Mouse (Mus musculus): ENCODE results near the gene Scn4b. TPM values are rescaled to one million over a fixed set of nuclear protein-coding genes. Genes with fewer than 3 reads are reported as not detected.

Scn4b gene
- polyA plus RNA-seq, 1 experiment from 2014 or later: 0.28 TPM

- Histone ChIP-seq H3K4me1 (replicated peaks) (peaks cover 10% of the 10 kb centered on the region; the same call in 1 of the 2 replicates), H3K4me3 (replicated peaks) (no peak overlapping the region), H3K36me3 (no peaks in the 10 kb centered on the region), H3K9ac (replicated peaks) (no peak overlapping the region), H3K4me2 (no peak overlapping the region), H3K27me3 (no peaks in the 10 kb centered on the region), H3K9me3 (no peaks in the 10 kb centered on the region), H3K27ac (no peak overlapping the region)
- 65% methylated on average over 8 of the region's 8 CpGs for WGBS
- ATAC-seq (ENCODE audit: insufficient number of reproducible peaks, insufficient read depth, low FRiP score, low TSS enrichment, low read depth): no peak
These were observed 58.1 kb downstream of the Scn4b start for GRCm38 (mm10) chr9:45196125-45196830.

GRCm38 (mm10) chr9:45197549-45197948 lies 59.4 kb downstream of the Scn4b start:
- no peaks in the 10 kb centered on the region for H3K27me3 ChIP-seq
- peaks cover 10% of the 10 kb centered on the region; the same call in 1 of the 2 replicates for H3K4me1 ChIP-seq (replicated peaks)
- H3K9me3 ChIP-seq: no peaks in the 10 kb centered on the region
- WGBS: 76% methylated on average over 5 of the region's 5 CpGs
- no peaks in the 10 kb centered on the region for H3K36me3 ChIP-seq
- no peak for ATAC-seq (ENCODE audit: insufficient number of reproducible peaks, insufficient read depth, low FRiP score, low TSS enrichment, low read depth)
- no peak overlapping the region for H3K4me2 ChIP-seq
- no peak overlapping the region for H3K4me3 ChIP-seq (replicated peaks)
- H3K27ac ChIP-seq: no peak overlapping the region
- no peak overlapping the region for H3K9ac ChIP-seq (replicated peaks)

GRCm38 (mm10) chr9:45201319-45201947 lies 63.2 kb downstream of the Scn4b start:
- Histone ChIP-seq H3K27ac (no peak overlapping the region), H3K9ac (replicated peaks) (no peak overlapping the region), H3K9me3 (no peaks in the 10 kb centered on the region), H3K36me3 (no peaks in the 10 kb centered on the region), H3K27me3 (no peaks in the 10 kb centered on the region), H3K4me1 (replicated peaks) (peaks cover 13% of the 10 kb centered on the region; the same call in 1 of the 2 replicates), H3K4me3 (replicated peaks) (no peak overlapping the region), H3K4me2 (no peak overlapping the region)
- no peak for ATAC-seq (ENCODE audit: insufficient number of reproducible peaks, insufficient read depth, low FRiP score, low TSS enrichment, low read depth)
- 87% methylated on average over 5 of the region's 5 CpGs for WGBS

- no peak overlapping the region for H3K4me3 ChIP-seq (replicated peaks)
- no peaks in the 10 kb centered on the region for H3K9me3 ChIP-seq
- H3K27ac ChIP-seq: no peak overlapping the region
- no peak for ATAC-seq (ENCODE audit: insufficient number of reproducible peaks, insufficient read depth, low FRiP score, low TSS enrichment, low read depth)
- WGBS: 67% methylated on average over 9 of the region's 9 CpGs
- no peaks in the 10 kb centered on the region for H3K27me3 ChIP-seq
- no peaks in the 10 kb centered on the region for H3K36me3 ChIP-seq
- H3K4me1 ChIP-seq (replicated peaks): peaks cover 13% of the 10 kb centered on the region; the same call in 1 of the 2 replicates
- no peak overlapping the region for H3K9ac ChIP-seq (replicated peaks)
- H3K4me2 ChIP-seq: no peak overlapping the region
These were observed 64.0 kb downstream of the Scn4b start for GRCm38 (mm10) chr9:45202021-45202798.

Other genes with a start within 250 kb of the Scn4b start
- 556 and 596 TPM in 2 replicates for gene Atp5l, start 217.7 kb upstream of the Scn4b start, polyA plus RNA-seq (2016; fragmentation: Nextera tagmentation; extraction: Ambion mirVana)
- 26.4 and 27.8 TPM in 2 replicates for gene Ube4a, start 172.8 kb upstream of the Scn4b start, polyA plus RNA-seq (2016; fragmentation: Nextera tagmentation; extraction: Ambion mirVana)
- 0.20 and 1.5 TPM in 2 replicates for gene Cd3g, start 158.0 kb upstream of the Scn4b start, polyA plus RNA-seq (2016; fragmentation: Nextera tagmentation; extraction: Ambion mirVana)
- not detected in 2 replicates for gene Cd3d, start 156.6 kb upstream of the Scn4b start, polyA plus RNA-seq (2016; fragmentation: Nextera tagmentation; extraction: Ambion mirVana)
- 0.14 TPM in 1 of 2 replicates, not detected in the other for gene Cd3e, start 128.8 kb upstream of the Scn4b start, polyA plus RNA-seq (2016; fragmentation: Nextera tagmentation; extraction: Ambion mirVana)
- 12.7 and 16.8 TPM in 2 replicates for gene Mpzl2, start 98.6 kb upstream of the Scn4b start, polyA plus RNA-seq (2016; fragmentation: Nextera tagmentation; extraction: Ambion mirVana)
- 2.3 and 2.5 TPM in 2 replicates for gene Mpzl3, start 83.2 kb upstream of the Scn4b start, polyA plus RNA-seq (2016; fragmentation: Nextera tagmentation; extraction: Ambion mirVana)
- gene Jaml, start 59.2 kb upstream of the Scn4b start, polyA plus RNA-seq (2016; fragmentation: Nextera tagmentation; extraction: Ambion mirVana): 0.99 and 1.00 TPM in 2 replicates
- 6.4 and 6.9 TPM in 2 replicates for gene Scn2b, start 20.6 kb upstream of the Scn4b start, polyA plus RNA-seq (2016; fragmentation: Nextera tagmentation; extraction: Ambion mirVana)
- gene BC049352, start 43.6 kb downstream of the Scn4b start, polyA plus RNA-seq (2016; fragmentation: Nextera tagmentation; extraction: Ambion mirVana): not detected in 2 replicates
- not detected in 2 replicates for gene Tmprss4, start 65.7 kb downstream of the Scn4b start, polyA plus RNA-seq (2016; fragmentation: Nextera tagmentation; extraction: Ambion mirVana)
- gene Il10ra, start 130.8 kb downstream of the Scn4b start, polyA plus RNA-seq (2016; fragmentation: Nextera tagmentation; extraction: Ambion mirVana): 0.63 TPM in 2 replicates
- gene Tmprss13, start 180.7 kb downstream of the Scn4b start, polyA plus RNA-seq (2016; fragmentation: Nextera tagmentation; extraction: Ambion mirVana): 0.51 and 0.72 TPM in 2 replicates
- 119 and 126 TPM in 2 replicates for gene Fxyd6, start 231.8 kb downstream of the Scn4b start, polyA plus RNA-seq (2016; fragmentation: Nextera tagmentation; extraction: Ambion mirVana)

All from limb, embryonic 12.5 days (tissue).